Mouse (Mus musculus): ENCODE measurements around the gene Scgb2b18.
"Not testable (repeated sequence)": the region's sequence is repeated elsewhere in the genome, so short reads cannot be mapped to it uniquely, and the experiment has no call there.

Gene Scgb2b18

DNA sequence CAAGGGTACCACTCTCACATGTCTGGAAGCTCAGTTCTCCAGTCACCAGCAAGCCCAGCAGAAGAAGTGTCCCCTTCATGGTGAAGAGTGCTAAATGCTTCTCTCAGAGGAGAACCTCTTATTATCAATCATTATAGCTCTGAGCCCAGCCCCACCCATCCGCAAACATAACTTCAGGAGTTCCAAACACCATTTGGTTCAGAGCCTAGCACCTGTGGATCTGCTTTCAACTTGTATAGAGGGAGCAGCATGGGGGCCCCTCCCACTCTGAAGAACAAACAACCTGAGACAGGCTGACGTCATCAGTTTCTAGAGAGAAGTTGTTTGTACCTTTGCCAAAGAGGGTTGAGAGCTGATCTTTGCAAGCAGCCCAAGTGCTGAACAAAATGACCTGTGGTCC lies at the start of gene Scgb2b18:
Scgb2b18 (minus strand) TSS at position 101 of the 400 bp plus-strand sequence.
- CTCF ChIA-PET: not testable (repeated sequence)

- CTCF ChIA-PET: not testable (repeated sequence)
Observed at GRCm38 (mm10) chr7:33185268-33185667, 11.6 kb upstream of the Scgb2b18 start, which contains the start of gene Scgb1b18. Scgb1b18 (plus strand) TSS chr7:33185568.

Data from spleen, embryonic (tissue).